Mouse (Mus musculus): ENCODE measurements at regions not wholly inside any gene's neighbourhood (a gene's known extent, or its start where the extent isn't known, plus 50 kb on each side); places are given as distances from the start of the nearest gene placed in this dataset.
A peak's percentile ranks its signal among the peaks of the same experiment; 100 is the strongest.

DNA sequence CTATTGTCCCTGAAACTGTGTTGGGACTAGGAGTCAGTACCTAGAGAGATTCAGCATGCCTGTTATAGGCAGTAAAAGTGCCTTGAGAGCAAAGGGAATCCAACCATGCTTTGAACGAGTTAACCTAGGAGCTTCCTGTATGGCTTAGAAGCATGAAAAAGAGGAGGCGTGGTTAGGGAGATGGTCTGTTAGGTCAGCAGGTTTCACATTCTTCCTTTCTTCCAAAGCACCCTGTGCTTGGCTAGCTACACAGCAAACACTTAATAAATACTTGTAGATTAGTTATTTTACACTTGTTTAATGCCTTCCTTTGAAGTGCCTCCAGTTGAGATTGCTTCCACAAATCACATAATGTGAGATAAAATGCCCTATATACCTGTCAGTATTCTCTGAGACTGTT lies 284.9 kb upstream of the Adgra3 start:
- WGBS, result 81% methylated on average over 2 of the region's 2 CpGs
- ATAC-seq, result no peak
- H3K9ac ChIP-seq (replicated peaks), result no peak overlapping the region
- H3K36me3 ChIP-seq, result no peaks in the 10 kb centered on the region
- H3K9me3 ChIP-seq, result no peaks in the 10 kb centered on the region
- H3K27me3 ChIP-seq, result no peaks in the 10 kb centered on the region
- no peak overlapping the region for H3K4me3 ChIP-seq (replicated peaks)
- H3K4me1 ChIP-seq (replicated peaks), result no peaks in the 10 kb centered on the region
- H3K4me2 ChIP-seq (replicated peaks), result no peak overlapping the region
- H3K27ac ChIP-seq, result no peak overlapping the region

DNA sequence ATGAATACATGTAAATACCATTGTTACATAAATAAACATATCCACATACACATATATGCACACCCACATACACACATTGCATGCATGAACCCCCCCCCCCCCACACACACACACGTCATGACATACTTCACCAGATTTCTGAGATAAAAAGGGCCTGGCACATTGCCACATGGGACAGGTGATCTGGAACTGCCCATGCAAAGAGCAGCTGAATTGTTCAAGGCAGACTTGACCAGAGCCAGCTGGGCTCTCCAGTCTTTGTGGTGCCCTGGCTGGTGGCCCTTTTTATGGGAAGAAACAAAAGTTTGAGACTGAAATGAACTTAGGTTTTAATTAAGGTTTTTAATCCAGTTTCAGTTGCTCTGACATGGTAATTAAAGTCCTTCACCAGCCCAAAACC lies 250.7 kb upstream of the Adgra3 start:
- Histone ChIP-seq H3K4me2 (replicated peaks) (no peak overlapping the region), H3K27me3 (no peaks in the 10 kb centered on the region), H3K36me3 (no peaks in the 10 kb centered on the region), H3K9me3 (no peaks in the 10 kb centered on the region), H3K4me3 (replicated peaks) (no peak overlapping the region), H3K9ac (replicated peaks) (no peak overlapping the region), H3K27ac (no peak overlapping the region), H3K4me1 (replicated peaks) (no peaks in the 10 kb centered on the region)
- WGBS, result 21% methylated on average over 1 of the region's 1 CpGs
- 0 out of 2 replicates have a peak, but pooled peaks have one; percentile 50 for ATAC-seq

DNA sequence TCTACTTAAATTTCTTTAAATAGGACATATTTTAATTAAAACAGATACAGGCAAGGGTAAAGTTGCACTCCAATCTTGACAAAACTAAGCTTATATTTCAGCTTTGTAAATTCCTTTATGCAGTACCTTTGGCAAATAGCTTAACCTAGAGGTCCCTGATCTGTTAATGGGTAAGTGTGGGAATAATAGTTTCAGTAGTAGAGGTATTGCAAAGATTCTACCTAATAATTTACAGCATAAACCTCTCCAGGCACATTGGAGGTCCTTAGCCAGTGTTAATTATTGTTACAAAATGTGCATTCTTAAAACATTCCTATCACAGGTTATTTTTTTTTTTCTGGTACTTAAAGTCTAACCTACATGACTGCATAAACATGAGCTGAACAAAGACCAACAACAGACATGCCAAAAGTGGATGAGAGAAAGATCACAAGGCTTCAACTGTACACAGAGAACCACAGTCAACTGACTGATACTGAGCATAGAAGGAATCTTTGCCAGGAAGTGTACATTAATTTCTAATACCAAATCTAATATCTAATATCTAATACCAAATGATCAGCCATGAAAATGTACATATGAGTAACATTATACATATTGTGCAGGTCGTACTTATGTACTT lies 245.2 kb upstream of the Adgra3 start:
- no peaks in the 10 kb centered on the region for H3K36me3 ChIP-seq
- no peak overlapping the region for H3K27ac ChIP-seq
- no peak overlapping the region for H3K9ac ChIP-seq (replicated peaks)
- no peaks in the 10 kb centered on the region for H3K27me3 ChIP-seq
- no peaks in the 10 kb centered on the region for H3K4me1 ChIP-seq (replicated peaks)
- WGBS, result 79% methylated on average over 1 of the region's 1 CpGs
- no peak overlapping the region for H3K4me2 ChIP-seq (replicated peaks)
- no peak overlapping the region for H3K4me3 ChIP-seq (replicated peaks)
- H3K9me3 ChIP-seq, result no peaks in the 10 kb centered on the region
- no peak for ATAC-seq

DNA sequence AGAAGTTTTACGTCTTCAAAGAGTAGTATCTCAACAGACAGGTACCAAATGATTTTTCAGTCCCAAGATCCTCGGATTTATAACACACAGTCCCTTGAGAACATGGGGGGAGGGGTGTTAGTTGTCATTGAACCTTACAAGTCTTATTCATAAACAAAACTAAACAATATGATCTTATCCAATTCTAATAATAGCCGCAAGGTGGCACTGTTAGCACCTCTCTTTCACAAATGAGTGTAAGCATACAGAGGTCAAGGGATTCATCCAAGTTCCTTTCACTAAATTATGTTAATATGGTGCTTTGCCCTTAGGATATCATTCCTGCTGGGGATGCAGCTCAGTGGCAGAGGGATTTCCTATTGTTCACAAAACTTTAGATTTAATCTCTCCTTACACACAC lies 235.0 kb upstream of the Adgra3 start:
- Histone ChIP-seq H3K9ac (replicated peaks) (no peak overlapping the region), H3K4me3 (replicated peaks) (no peak overlapping the region), H3K36me3 (no peaks in the 10 kb centered on the region), H3K27me3 (no peaks in the 10 kb centered on the region), H3K9me3 (no peaks in the 10 kb centered on the region), H3K4me1 (replicated peaks) (no peaks in the 10 kb centered on the region), H3K27ac (no peak overlapping the region), H3K4me2 (replicated peaks) (no peak overlapping the region)
- no peak for ATAC-seq
- WGBS, result 58% methylated on average over 3 of the region's 3 CpGs

DNA sequence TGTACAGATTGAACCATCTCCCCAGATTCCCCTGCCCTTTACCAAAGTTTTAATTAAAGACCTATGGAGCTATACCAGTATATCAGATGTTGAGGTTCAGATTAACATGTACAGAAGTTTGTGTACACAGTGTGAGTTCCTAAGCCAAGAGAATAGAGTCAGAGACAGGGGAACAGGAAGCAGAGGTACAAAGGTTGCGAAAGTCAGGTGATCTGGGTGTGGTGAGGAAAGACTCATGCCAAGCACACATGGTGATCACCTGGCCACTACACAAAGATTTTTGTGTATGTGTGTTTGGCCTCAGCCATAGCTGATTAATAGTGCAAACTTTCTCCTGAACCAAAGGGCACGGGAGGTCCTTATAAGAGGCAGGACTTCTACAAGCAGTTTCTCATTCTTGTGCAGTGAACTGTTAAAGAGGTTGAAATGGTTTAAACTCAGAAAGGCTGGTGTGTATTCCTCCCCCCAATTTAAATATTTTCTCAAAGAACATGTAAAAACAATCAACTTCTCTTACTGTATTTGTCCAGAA lies 232.1 kb upstream of the Adgra3 start:
- Histone ChIP-seq H3K4me3 (replicated peaks) (no peak overlapping the region), H3K4me1 (replicated peaks) (no peaks in the 10 kb centered on the region), H3K4me2 (replicated peaks) (no peak overlapping the region), H3K27ac (no peak overlapping the region), H3K9ac (replicated peaks) (no peak overlapping the region), H3K27me3 (no peaks in the 10 kb centered on the region), H3K9me3 (no peaks in the 10 kb centered on the region), H3K36me3 (no peaks in the 10 kb centered on the region)
- no peak for ATAC-seq
- 77% methylated on average over 2 of the region's 2 CpGs for WGBS

DNA sequence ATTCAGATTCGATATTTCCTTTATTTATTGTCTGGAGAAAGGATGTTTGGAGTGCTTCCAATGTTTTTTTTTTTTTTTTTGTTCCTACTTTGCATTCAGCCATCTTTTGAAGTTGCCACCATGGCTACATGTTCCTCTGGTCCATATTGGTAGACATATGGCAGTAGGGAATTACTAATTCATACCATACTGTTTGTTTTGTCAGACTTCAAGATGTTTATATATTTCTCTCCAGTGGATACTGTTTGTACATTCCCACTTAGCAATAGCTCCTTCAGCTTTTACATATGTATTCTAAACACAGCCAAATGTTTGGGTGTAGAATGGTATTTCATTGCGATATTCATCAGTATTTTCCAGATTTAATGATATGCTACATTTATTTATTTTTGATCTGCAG lies 201.6 kb upstream of the Adgra3 start:
- Histone ChIP-seq H3K9ac (replicated peaks) (no peak overlapping the region), H3K27ac (no peak overlapping the region), H3K9me3 (no peaks in the 10 kb centered on the region), H3K4me2 (replicated peaks) (no peak overlapping the region), H3K36me3 (no peaks in the 10 kb centered on the region), H3K4me1 (replicated peaks) (no peaks in the 10 kb centered on the region), H3K4me3 (replicated peaks) (no peak overlapping the region), H3K27me3 (no peaks in the 10 kb centered on the region)
- WGBS, result 84% methylated on average over 2 of the region's 2 CpGs
- ATAC-seq, result no peak

DNA sequence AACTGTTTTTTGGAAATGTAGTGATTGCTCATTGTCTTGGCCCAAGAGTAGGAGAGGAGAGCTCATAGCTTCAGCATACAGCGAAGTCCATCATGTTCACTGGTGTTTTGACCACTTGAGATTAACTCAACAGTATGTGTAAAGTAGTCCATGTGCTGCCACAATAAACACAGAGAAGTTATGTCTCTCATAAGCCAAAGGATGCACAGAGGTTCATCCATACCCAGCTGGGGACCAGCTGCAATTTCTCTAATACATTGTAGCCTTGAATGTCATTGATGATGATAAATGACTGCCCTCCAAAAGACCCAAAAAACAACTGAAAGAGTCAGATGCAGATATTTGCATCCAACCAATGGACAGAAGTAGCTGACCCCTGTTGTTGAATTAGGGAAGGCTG lies 199.2 kb upstream of the Adgra3 start:
- ATAC-seq, result no peak
- no peak overlapping the region for H3K9ac ChIP-seq (replicated peaks)

DNA sequence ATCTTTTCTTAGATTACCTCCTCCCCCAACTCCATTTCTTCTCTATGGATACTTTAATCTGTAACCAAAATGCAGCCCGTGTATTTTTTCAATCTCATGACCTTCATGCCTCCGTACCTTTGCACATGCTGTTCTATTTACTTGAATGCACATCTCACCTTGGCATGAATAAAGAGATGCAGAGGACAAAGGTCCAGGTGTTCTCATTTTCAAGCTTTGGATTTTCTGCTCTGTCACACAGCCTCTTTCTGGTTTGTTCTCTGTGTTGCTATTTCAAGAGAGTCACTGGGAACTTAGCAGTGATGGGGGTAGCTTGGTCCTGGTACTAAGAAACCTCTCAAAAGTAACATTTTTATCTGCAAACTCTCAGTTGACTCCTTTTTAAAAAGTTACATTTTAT lies 175.3 kb upstream of the Adgra3 start:
- H3K4me3 ChIP-seq (replicated peaks), result no peak overlapping the region
- ATAC-seq, result no peak
- no peaks in the 10 kb centered on the region for H3K9me3 ChIP-seq
- H3K27me3 ChIP-seq, result no peaks in the 10 kb centered on the region
- no peak overlapping the region for H3K9ac ChIP-seq (replicated peaks)
- no peak overlapping the region for H3K4me2 ChIP-seq (replicated peaks)
- H3K4me1 ChIP-seq (replicated peaks), result no peaks in the 10 kb centered on the region
- no peaks in the 10 kb centered on the region for H3K36me3 ChIP-seq
- H3K27ac ChIP-seq, result no peak overlapping the region
- 86% methylated on average over 2 of the region's 2 CpGs for WGBS

More for the DNA sequence above, 199.2 kb upstream of the Adgra3 start:
- H3K9me3 ChIP-seq, result no peaks in the 10 kb centered on the region
- no peaks in the 10 kb centered on the region for H3K4me1 ChIP-seq (replicated peaks)
- H3K4me2 ChIP-seq (replicated peaks), result no peak overlapping the region
- 97% methylated on average over 1 of the region's 1 CpGs for WGBS
- H3K27ac ChIP-seq, result no peak overlapping the region
- no peaks in the 10 kb centered on the region for H3K27me3 ChIP-seq
- no peaks in the 10 kb centered on the region for H3K36me3 ChIP-seq
- no peak overlapping the region for H3K4me3 ChIP-seq (replicated peaks)

DNA sequence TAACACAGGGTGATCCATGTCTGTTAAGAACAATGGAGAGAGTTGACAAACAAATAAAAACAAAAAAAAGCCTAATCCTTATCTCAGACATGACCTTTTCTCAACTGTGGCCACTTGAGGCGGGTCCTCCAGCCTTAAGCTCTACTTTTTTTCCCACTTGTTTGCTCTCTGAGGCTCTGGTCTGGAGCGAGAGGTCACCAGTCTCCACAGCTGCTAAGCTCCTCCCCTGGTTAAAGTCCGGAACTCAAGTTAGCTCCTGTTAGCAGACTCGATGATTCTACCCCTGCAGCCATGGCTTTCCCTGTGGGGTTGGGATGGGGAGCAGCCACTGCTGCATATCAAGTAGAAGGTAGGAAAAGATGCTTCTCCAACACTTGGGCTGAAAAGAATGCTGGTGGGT lies 158.2 kb upstream of the Adgra3 start:
- H3K9me3 ChIP-seq, result no peaks in the 10 kb centered on the region
- WGBS, result 35% methylated on average over 4 of the region's 4 CpGs

DNA sequence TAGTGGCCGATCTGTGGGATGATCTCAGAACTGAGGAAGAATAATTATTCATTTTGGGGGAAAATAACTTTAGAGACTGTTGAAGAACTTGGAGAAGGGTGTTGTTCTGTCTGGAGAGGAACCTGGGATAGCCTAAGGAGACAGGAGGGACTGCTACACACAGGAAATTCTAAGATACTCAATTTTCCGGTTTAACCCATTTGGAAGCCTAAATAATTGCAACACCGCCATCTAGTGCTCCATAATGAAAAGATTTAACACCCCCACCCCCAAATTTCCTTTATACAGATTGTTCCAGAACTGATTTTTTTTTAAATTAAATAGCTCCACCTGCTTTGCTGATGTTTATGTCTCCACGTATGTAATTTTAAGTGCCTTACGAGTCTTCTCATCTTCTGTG lies 157.2 kb upstream of the Adgra3 start:
- Histone ChIP-seq H3K9ac (replicated peaks) (no peak overlapping the region), H3K9me3 (no peaks in the 10 kb centered on the region), H3K27ac (no peak overlapping the region), H3K4me2 (replicated peaks) (no peak overlapping the region), H3K4me3 (replicated peaks) (no peak overlapping the region), H3K27me3 (no peaks in the 10 kb centered on the region), H3K36me3 (no peaks in the 10 kb centered on the region), H3K4me1 (replicated peaks) (no peaks in the 10 kb centered on the region)
- peak; percentile 45; the same call in 1 of the 2 replicates for ATAC-seq
- WGBS, result 46% methylated on average over 5 of the region's 5 CpGs

More for the DNA sequence above, 158.2 kb upstream of the Adgra3 start:
- Histone ChIP-seq H3K4me3 (replicated peaks) (no peak overlapping the region), H3K4me2 (replicated peaks) (no peak overlapping the region), H3K36me3 (no peaks in the 10 kb centered on the region), H3K27me3 (no peaks in the 10 kb centered on the region), H3K9ac (replicated peaks) (no peak overlapping the region), H3K27ac (no peak overlapping the region), H3K4me1 (replicated peaks) (no peaks in the 10 kb centered on the region)
- ATAC-seq, result no peak

DNA sequence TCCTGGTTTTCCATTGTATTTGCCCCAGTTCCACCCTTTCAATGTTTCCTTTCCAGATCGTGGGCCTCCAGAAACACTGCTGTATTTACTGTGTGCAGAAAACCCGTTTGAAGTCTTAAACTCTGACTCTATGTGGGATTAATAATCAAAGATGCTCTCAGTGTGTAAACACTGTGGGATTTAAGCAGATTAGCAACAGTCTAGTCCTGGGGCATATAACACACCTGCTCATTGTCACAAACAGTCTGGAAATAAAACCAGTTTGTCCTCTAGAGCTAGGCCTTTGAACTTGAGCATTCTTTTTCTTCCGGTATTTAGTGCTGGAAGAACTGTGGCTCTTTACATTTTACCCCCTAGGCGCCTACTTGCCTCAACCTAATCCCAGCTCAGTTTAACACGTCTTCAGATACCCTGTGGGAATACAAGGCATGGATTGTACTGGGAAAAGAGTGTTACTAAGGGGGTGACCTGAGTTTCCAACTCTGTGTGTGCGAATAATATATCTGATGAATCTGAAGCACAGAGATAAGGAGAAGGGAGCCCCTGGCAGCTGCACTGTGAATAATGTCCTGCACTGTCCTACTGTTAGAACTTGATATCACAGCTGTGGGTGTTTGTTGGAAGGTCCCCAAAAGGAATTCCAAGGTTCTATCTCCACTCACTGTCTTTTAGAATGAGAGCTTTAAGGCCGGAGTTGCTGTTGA lies 143.7 kb upstream of the Adgra3 start:
- WGBS, result 53% methylated on average over 7 of the region's 7 CpGs
- Histone ChIP-seq H3K4me2 (replicated peaks) (no peak overlapping the region), H3K9me3 (no peaks in the 10 kb centered on the region), H3K9ac (replicated peaks) (no peak overlapping the region), H3K4me3 (replicated peaks) (no peak overlapping the region), H3K36me3 (no peaks in the 10 kb centered on the region), H3K4me1 (replicated peaks) (0 out of 2 replicates have a peak, but pooled peaks cover 2% of the 10 kb centered on the region), H3K27me3 (no peaks in the 10 kb centered on the region), H3K27ac (no peak overlapping the region)
- ATAC-seq, result no peak

DNA sequence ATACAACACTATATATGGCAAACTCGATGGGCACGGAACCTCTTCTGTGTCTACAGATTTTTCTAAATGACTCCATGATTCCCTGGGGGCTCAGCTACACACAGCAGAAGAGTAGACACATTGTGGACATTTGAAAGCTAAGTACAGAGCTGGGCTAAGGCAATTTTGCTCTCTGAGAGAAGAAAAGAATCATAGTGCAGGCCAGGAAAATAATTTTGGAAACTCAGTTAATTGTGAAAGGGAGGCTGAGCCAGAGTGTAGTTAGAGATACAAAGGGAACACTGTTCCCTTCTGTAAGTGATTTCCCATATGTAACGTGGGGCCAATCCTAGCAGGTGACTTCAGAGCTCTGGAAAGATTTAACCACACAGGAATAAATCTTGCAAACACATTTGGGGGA lies 137.6 kb upstream of the Adgra3 start:
- 91% methylated on average over 3 of the region's 3 CpGs for WGBS

More for the DNA sequence above, 137.6 kb upstream of the Adgra3 start:
- Histone ChIP-seq H3K4me1 (replicated peaks) (no peaks in the 10 kb centered on the region), H3K27ac (no peak overlapping the region), H3K9me3 (no peaks in the 10 kb centered on the region), H3K36me3 (no peaks in the 10 kb centered on the region), H3K9ac (replicated peaks) (no peak overlapping the region), H3K4me2 (replicated peaks) (no peak overlapping the region), H3K27me3 (no peaks in the 10 kb centered on the region), H3K4me3 (replicated peaks) (no peak overlapping the region)
- no peak for ATAC-seq

Data from midbrain, embryonic 13.5 days (tissue).